Mouse (Mus musculus) liver, adult 2 months (tissue): ENCODE data around the gene Crabp2. TPM values are rescaled to one million over a fixed set of nuclear protein-coding genes. Genes with fewer than 3 reads are reported as not detected.
"Not testable (repeated sequence)": the region's sequence is repeated elsewhere in the genome, so short reads cannot be mapped to it uniquely, and the experiment has no call there.

Experiments used
- DNase-seq: peaks from one replicate; pipeline ENCODE4 v3.0.0-alpha.2; 2011; ENCODE audit warnings: low read depth, low spot score; ENCODE audit errors: extremely low read depth
- H3K27ac ChIP-seq: fragments of 200-500 bp; replicated peaks from 2 replicates; pipeline ENCODE4 v1.5.1; 2012; ENCODE audit warnings: low read depth, mild to moderate bottlenecking, control low read depth, inconsistent platforms, low read length; ENCODE audit not compliant: insufficient read depth
- H3K27me3 ChIP-seq: fragments of 200-500 bp; 2 replicates; pipeline ENCODE4 v1.6.1; 2012; ENCODE audit warnings: mild to moderate bottlenecking, moderate library complexity, low read length, inconsistent platforms; ENCODE audit not compliant: control insufficient read depth, insufficient read depth
- H3K36me3 ChIP-seq: fragments of 200-500 bp; 2 replicates; pipeline ENCODE4 v1.6.1; 2012; ENCODE audit warnings: low read length, inconsistent platforms; ENCODE audit not compliant: control insufficient read depth, insufficient read depth
- H3K4me1 ChIP-seq: fragments of 200-500 bp; 2 replicates; pipeline ENCODE4 v1.6.1; 2011; ENCODE audit warnings: low read length; ENCODE audit not compliant: control insufficient read depth, insufficient read depth
- H3K4me3 ChIP-seq: fragments of 200-500 bp; 2 replicates; pipeline ENCODE4 v1.5.1; 2011; ENCODE audit warnings: low read depth, mild to moderate bottlenecking, control low read depth, low read length, moderate library complexity; ENCODE audit not compliant: insufficient read depth
- H3K79me2 ChIP-seq: fragments of 200-500 bp; 2 replicates; pipeline ENCODE4 v1.6.1; 2012; ENCODE audit warnings: inconsistent platforms, mild to moderate bottlenecking, low read length, moderate library complexity; ENCODE audit not compliant: control insufficient read depth, insufficient read depth
- H3K9ac ChIP-seq: fragments of 200-500 bp; 2 replicates; pipeline ENCODE4 v1.6.1; 2012; ENCODE audit warnings: low read depth, mild to moderate bottlenecking, control low read depth, inconsistent platforms, low read length
- CTCF ChIP-seq: fragments of 200-500 bp; IDR thresholded peaks from 2 replicates; pipeline ENCODE4 v1.5.1; 2011; ENCODE audit warnings: low read depth, low read length, control low read depth
- POLR2A ChIP-seq: fragments of 200-500 bp; IDR thresholded peaks from 2 replicates; pipeline ENCODE4 v1.6.1; 2011; ENCODE audit warnings: low read length, control low read depth; ENCODE audit not compliant: insufficient read depth; ENCODE audit errors: extremely low read depth
- WGBS: fragments of 180-500 bp; shearing (Covaris S2); methylation state at CpG from one replicate; pipeline ENCODE4 v1.1.7; 2018; 5-methylcytosine and 5-hydroxymethylcytosine counted together
- polyA plus RNA-seq: library from polyadenylated mRNA; depleted of rRNA; stranded (reverse); fragments of >200 nt; gene quantifications from 2 replicates; pipeline ENCODE4 v1.2.3, GENCODE M21; 2012; rRNA removed
- total RNA-seq: library from RNA; depleted of rRNA; stranded (reverse); fragments of >200 nt; gene quantifications from 2 replicates; pipeline ENCODE4 v1.2.3, GENCODE M21; 2014; rRNA removed

Crabp2 gene
- total RNA-seq: not detected in 2 replicates
- polyA plus RNA-seq: not detected in 2 replicates

GRCm38 (mm10) chr3:87948378-87949265 lies at the start of gene Crabp2:
Crabp2 (plus strand) TSS chr3:87948666.
- TF ChIP-seq POLR2A (no peak), CTCF (no peak)
- Histone ChIP-seq H3K9ac (no peak within 1 kb of the TSS), H3K27me3 (peaks cover 26% of the 10 kb centered on the region; the same call in 1 of the 2 replicates), H3K4me3 (no peak within 1 kb of the TSS), H3K4me1 (peaks cover 6% of the 10 kb centered on the region), H3K36me3 (no peaks in the 10 kb centered on the region), H3K79me2 (no peaks in the 10 kb centered on the region), H3K27ac (no peak within 1 kb of the TSS)
- 6% methylated on average over 35 of the region's 35 CpGs for WGBS
- DNase-seq: no peak

GRCm38 (mm10) chr3:87899266-87899665 lies 49.2 kb upstream of the Crabp2 start:
- whole genome bisulfite sequencing: 68% methylated on average over 3 of the region's 3 CpGs
- H3K27me3 ChIP-seq: no peaks in the 10 kb centered on the region
- TF ChIP-seq CTCF (no peak), POLR2A (no peak)
- no peaks in the 10 kb centered on the region for H3K4me1 ChIP-seq
- no peak for DNase-seq
- H3K9ac ChIP-seq: no peak overlapping the region
- no peaks in the 10 kb centered on the region for H3K79me2 ChIP-seq
- H3K36me3 ChIP-seq: no peaks in the 10 kb centered on the region
- H3K4me3 ChIP-seq: no peak overlapping the region
- H3K27ac ChIP-seq: no peak overlapping the region

- no peak overlapping the region for H3K27ac ChIP-seq
- H3K27me3 ChIP-seq: no peaks in the 10 kb centered on the region
- H3K79me2 ChIP-seq: no peaks in the 10 kb centered on the region
- TF ChIP-seq CTCF: no peak
- no peak for TF ChIP-seq POLR2A
- no peak overlapping the region for H3K9ac ChIP-seq
- H3K4me1 ChIP-seq: no peaks in the 10 kb centered on the region
- 90% methylated on average over 3 of the region's 3 CpGs for WGBS
- DNase-seq: no peak
- H3K36me3 ChIP-seq: no peaks in the 10 kb centered on the region
- H3K4me3 ChIP-seq: no peak overlapping the region
Measured at GRCm38 (mm10) chr3:87899776-87900175, 48.7 kb upstream of the Crabp2 start.

- DNase-seq: no peak
- H3K9ac ChIP-seq: no peak overlapping the region
- H3K27ac ChIP-seq: no peak overlapping the region
- WGBS: 33% methylated on average over 1 of the region's 1 CpGs
- H3K36me3 ChIP-seq: no peaks in the 10 kb centered on the region
- H3K4me3 ChIP-seq: no peak overlapping the region
- no peaks in the 10 kb centered on the region for H3K4me1 ChIP-seq
- no peaks in the 10 kb centered on the region for H3K79me2 ChIP-seq
- TF ChIP-seq POLR2A (no peak), CTCF (no peak)
- no peaks in the 10 kb centered on the region for H3K27me3 ChIP-seq
Measured at GRCm38 (mm10) chr3:87901036-87901624, 47.3 kb upstream of the Crabp2 start.

GRCm38 (mm10) chr3:87901959-87902358 lies 46.5 kb upstream of the Crabp2 start:
- WGBS: 87% methylated on average over 6 of the region's 6 CpGs
- H3K27me3 ChIP-seq, H3K79me2 ChIP-seq, H3K9ac ChIP-seq, H3K4me3 ChIP-seq, H3K36me3 ChIP-seq, H3K4me1 ChIP-seq, H3K27ac ChIP-seq, DNase-seq: not testable (repeated sequence)

GRCm38 (mm10) chr3:87903821-87904220 lies 44.6 kb upstream of the Crabp2 start:
- Histone ChIP-seq H3K9ac (no peak overlapping the region), H3K4me1 (peaks cover 9% of the 10 kb centered on the region), H3K36me3 (no peaks in the 10 kb centered on the region), H3K27me3 (no peaks in the 10 kb centered on the region), H3K79me2 (peaks cover 23% of the 10 kb centered on the region), H3K27ac (no peak overlapping the region), H3K4me3 (no peak overlapping the region)
- WGBS: 91% methylated on average over 5 of the region's 5 CpGs
- TF ChIP-seq POLR2A (no peak), CTCF (no peak)
- no peak for DNase-seq
